Mouse (Mus musculus): ENCODE measurements around the gene Gm20431.

The Gm20431 gene

GRCm38 (mm10) chr2:167688498-167689451 lies 27.5 kb upstream of the Gm20431 start, which contains the start of gene Cebpb:
Gene Cebpb (plus strand): TSS chr2:167688915.
- peak; percentile 81 for DNase-seq

- DNase-seq: no peak
Observed at GRCm38 (mm10) chr2:167688126-167688497, 26.8 kb upstream of the Gm20431 start.

- DNase-seq: peak; percentile 71
Observed at GRCm38 (mm10) chr2:167687651-167688101, 26.4 kb upstream of the Gm20431 start.

- no peak for DNase-seq
Observed at GRCm38 (mm10) chr2:167687250-167687586, 25.9 kb upstream of the Gm20431 start.

- no peak for DNase-seq
Observed at GRCm38 (mm10) chr2:167686382-167687249, 25.3 kb upstream of the Gm20431 start.

GRCm38 (mm10) chr2:167685865-167686264 lies 24.6 kb upstream of the Gm20431 start:
- no peak for DNase-seq

GRCm38 (mm10) chr2:167685137-167685536 lies 23.8 kb upstream of the Gm20431 start:
- peak; percentile 93 for DNase-seq

GRCm38 (mm10) chr2:167683721-167684120 lies 22.4 kb upstream of the Gm20431 start:
- no peak for DNase-seq

- peak; percentile 73 for DNase-seq
Observed at GRCm38 (mm10) chr2:167680657-167681056, 19.4 kb upstream of the Gm20431 start.

- DNase-seq: peak; percentile 87
Observed at GRCm38 (mm10) chr2:167679902-167680430, 18.7 kb upstream of the Gm20431 start.

- DNase-seq: peak; percentile 53
Observed at GRCm38 (mm10) chr2:167678600-167678999, 17.3 kb upstream of the Gm20431 start.

- peak; percentile 55 for DNase-seq
Observed at GRCm38 (mm10) chr2:167675120-167675909, 14.0 kb upstream of the Gm20431 start.

- peak; percentile 83 for DNase-seq
Observed at GRCm38 (mm10) chr2:167672212-167672685, 11.0 kb upstream of the Gm20431 start.

- peak; percentile 44 for DNase-seq
Observed at GRCm38 (mm10) chr2:167671101-167671633, 9.9 kb upstream of the Gm20431 start.

GRCm38 (mm10) chr2:167669398-167669797 lies 8.1 kb upstream of the Gm20431 start:
- no peak for DNase-seq

GRCm38 (mm10) chr2:167668426-167668825 lies 7.1 kb upstream of the Gm20431 start:
- DNase-seq: no peak

GRCm38 (mm10) chr2:167665972-167666713 lies 4.8 kb upstream of the Gm20431 start:
- no peak for DNase-seq

GRCm38 (mm10) chr2:167662713-167663112 lies 1.4 kb upstream of the Gm20431 start:
- no peak for DNase-seq

- DNase-seq: no peak
Observed at GRCm38 (mm10) chr2:167660611-167660971, 705 bp downstream of the Gm20431 start.

GRCm38 (mm10) chr2:167659847-167660610 lies 1.3 kb downstream of the Gm20431 start:
- DNase-seq: no peak
